Mouse (Mus musculus): ENCODE data around the gene Gm20708.
"Not testable (repeated sequence)": the region's sequence is repeated elsewhere in the genome, so short reads cannot be mapped to it uniquely, and the experiment has no call there.

The Gm20708 gene

GRCm38 (mm10) chr11:117832086-117832969 lies 22.9 kb downstream of the Gm20708 start:
- DNase-seq (ENCODE audit: low spot score in 2 of 2) = peak; percentile 79 to 80

DNA sequence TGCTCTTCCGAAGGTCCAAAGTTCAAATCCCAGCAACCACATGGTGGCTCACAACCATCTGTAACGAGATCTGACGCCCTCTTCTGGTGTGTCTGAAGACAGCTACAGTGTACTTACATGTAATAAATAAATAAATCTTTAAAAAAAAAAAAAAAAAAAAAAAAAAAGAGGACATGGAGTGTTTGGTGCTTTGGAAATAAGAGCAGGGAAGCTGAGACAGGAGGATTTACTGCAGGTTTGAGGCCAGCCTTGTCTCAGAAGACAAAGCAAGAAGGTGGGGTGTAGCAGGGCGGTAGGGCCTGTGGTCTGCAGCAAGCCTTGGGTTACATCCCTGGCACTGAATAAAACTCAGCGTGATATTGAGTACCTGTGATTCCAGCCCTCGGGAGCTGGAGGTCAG lies 24.0 kb downstream of the Gm20708 start:
- DNase-seq (ENCODE audit: low spot score in 2 of 2) = not testable (repeated sequence)

DNA sequence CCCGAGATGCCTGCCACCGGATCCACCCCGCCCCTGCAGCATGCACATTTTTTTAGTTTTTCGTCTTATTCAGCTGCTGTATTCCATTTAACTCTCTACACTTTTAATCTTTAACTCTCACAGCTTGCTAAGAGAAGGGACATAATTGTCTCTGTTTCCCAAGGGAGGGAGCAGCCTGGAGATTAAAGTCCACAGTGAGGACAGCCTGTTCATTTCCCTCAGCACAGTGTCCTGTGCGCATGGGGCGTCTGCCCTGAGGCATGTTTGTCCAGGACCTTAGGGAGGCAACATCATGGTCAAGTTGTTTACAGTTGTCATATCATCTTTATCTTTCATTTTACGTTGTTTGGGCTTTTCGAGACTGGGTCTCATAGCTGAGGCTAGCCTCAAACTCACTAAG lies 24.6 kb downstream of the Gm20708 start:
- no peak for DNase-seq (ENCODE audit: low spot score in 2 of 2)

DNA sequence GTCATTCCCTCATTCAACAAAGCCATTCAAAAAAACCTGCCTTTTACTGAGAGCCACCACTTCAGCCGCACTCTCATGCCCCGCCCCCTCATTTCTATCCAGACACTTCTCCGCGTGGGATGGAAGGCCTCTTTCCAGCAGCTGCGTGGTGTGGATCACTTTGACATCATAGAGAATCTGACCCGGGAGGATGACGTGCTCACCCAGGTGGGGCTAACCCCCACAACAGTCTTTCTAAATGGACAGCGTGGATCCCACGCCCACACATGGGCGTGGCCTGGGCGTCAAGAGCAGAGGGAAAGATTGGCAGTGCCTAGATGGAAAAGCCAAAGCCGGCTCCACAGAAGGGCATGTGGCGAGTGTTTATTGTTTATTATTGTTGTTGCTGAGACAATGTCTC lies 26.8 kb downstream of the Gm20708 start:
- DNase-seq (ENCODE audit: low spot score in 2 of 2) = peak; percentile 59 to 70

- DNase-seq (ENCODE audit: low spot score in 2 of 2) = no peak
Observed at GRCm38 (mm10) chr11:117838572-117838971, 29.1 kb downstream of the Gm20708 start.

- DNase-seq (ENCODE audit: low spot score in 2 of 2) = no peak
Observed at GRCm38 (mm10) chr11:117839021-117839420, 29.6 kb downstream of the Gm20708 start.

DNA sequence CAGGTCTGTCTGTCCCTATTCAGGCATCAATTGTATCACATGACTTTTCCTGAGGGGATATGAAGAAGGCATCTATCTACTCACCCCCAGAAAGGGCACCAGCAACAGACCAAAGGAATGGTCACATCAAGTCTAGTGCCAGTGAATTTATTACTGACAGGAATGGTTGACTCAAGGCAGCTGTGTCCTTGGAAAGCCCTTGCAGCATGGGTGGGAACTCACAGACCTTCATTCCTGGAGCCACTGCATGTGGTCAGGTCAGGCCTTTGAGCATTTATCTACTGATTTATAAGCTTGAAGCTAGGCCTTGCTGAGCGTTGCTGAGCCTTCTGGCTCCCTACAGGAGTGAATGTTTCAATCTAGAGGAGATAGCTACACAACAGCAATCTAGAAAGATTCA lies 31.4 kb downstream of the Gm20708 start:
- DNase-seq (ENCODE audit: low spot score in 2 of 2) = no peak

GRCm38 (mm10) chr11:117843434-117843833 lies 34.0 kb downstream of the Gm20708 start:
- DNase-seq (ENCODE audit: low spot score in 2 of 2) = no peak

DNA sequence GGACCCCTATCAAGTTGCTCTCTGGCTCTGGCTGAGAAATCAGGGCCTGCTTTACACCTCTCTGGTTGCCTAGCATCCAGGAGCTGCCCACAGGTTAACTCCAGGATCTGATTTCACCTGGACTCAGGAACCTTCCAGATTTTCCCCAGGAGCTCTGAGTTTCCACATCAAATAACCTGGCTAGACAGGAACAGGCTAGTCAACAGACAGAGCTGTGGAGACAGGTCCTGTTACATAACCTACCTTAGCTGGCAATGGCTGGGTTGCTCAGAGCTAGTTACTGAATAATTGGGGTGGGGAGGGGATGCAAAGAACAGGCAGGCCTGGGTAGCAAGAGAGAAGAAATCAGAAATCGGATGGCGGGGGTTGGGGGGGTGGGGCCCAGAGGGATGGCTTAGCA lies 35.5 kb downstream of the Gm20708 start:
- no peak for DNase-seq (ENCODE audit: low spot score in 2 of 2)

GRCm38 (mm10) chr11:117845651-117846050 lies 36.2 kb downstream of the Gm20708 start:
- no peak for DNase-seq (ENCODE audit: low spot score in 2 of 2)

GRCm38 (mm10) chr11:117846640-117847039 lies 37.2 kb downstream of the Gm20708 start:
- no peak for DNase-seq (ENCODE audit: low spot score in 2 of 2)

DNA sequence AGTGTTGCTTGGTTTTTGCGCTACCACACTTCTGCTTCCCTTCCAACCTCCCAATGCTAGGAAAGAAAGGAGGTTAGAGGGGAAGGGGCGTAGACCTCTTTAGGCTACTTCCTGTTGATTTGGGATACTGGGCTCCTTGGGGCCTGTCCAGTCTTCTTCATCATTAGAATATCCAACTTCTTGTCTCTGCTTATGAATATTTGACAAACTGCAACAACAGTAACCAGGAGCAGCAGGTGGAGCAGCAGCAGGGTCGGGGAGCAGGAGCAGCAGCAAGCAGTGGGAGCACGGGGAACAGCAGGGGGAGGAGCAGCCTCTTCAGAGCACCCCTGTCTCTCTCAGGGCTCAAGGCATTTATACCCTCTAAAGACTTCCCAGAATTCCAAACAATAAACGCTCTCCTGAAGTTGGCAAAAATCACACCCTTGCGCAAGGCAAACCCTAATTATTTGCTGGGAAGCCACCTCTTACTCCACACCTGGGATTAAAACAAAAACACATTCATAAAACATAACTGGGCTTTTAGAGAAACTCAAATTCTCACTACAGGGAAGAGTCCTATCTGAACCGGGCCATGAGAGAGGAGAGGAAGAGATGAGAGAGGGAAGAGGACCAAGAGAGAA lies 38.2 kb downstream of the Gm20708 start:
- DNase-seq (ENCODE audit: low spot score in 2 of 2) = no peak

- DNase-seq (ENCODE audit: low spot score in 2 of 2) = peak; percentile 53 to 78
Observed at GRCm38 (mm10) chr11:117848271-117848984, 39.0 kb downstream of the Gm20708 start.

DNA sequence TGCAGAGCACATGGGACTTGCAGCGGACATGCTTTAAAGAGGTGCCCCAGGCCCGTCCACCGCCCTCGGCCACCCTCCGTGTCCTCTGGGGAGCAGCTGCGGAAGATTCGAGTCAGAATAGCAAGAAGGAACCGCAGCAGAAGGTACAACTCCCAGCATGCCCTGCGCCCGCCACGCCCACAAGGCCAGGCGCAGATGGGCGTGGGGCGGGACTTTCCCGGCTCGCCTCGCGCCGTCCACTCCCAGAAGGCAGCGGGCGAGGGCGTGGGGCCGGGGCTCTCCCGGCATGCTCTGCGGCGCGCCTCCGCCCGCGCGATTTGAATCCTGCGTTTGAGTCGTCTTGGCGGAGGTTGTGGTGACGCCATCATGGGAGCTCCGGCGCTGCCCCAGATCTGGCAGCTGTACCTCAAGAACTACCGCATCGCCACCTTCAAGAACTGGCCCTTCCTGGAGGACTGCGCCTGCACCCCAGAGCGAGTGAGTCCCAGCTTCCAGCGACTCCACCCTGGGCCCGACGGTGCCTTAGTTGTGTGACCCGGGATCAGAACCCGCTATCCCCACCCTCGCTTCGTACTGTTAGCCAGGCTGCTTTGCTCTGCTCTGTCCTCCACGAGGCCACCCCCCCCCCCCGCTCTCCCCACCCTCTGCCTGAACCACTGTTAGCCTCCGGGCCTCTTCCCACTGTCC lies 39.7 kb downstream of the Gm20708 start, which contains the start of gene Birc5:
Gene Birc5, plus strand, starts transcription at position 267 of the 687 bp plus-strand sequence.
- DNase-seq (ENCODE audit: low spot score in 2 of 2) = peak; percentile 97

DNA sequence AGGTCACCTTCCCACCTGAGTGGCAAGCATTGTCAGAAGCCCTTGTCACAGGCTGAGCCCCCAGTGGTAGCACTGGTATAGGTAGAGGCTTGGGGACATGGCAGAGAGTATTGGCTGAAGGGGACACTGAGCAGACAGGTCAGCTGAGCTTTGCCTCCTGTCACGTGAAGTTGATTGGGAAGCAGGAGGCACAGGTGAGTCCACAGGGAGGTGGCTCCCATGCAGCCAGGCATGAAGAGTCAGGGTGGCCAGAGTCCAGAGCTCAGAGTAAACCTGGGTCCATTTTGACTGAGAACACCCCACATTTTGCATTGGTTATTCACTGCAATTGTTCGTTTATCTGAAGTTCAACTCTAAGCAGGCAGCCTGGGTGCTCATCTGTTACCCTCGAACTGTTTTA lies 43.4 kb downstream of the Gm20708 start:
- no peak for DNase-seq (ENCODE audit: low spot score in 2 of 2)

DNA sequence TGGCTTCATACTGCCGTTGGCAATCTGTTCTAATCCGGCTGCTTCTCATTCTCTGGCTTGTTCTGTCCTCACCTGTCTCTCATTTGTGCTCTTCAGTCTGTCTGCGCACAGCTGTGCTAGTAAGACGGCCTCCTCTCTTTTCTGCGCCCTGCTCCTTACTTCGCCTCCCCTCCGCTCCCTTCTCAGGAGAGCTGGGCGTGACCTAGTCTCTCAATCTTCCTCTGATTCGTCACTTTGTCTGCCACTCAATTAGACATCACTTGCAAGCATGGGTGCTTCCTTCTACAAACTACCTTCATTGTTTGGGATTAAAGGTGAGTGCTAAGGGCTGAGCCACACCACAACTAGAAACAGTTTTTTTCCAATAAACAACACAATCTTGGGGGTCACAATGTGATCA lies 44.8 kb downstream of the Gm20708 start:
- DNase-seq (ENCODE audit: low spot score in 2 of 2) = no peak

DNA sequence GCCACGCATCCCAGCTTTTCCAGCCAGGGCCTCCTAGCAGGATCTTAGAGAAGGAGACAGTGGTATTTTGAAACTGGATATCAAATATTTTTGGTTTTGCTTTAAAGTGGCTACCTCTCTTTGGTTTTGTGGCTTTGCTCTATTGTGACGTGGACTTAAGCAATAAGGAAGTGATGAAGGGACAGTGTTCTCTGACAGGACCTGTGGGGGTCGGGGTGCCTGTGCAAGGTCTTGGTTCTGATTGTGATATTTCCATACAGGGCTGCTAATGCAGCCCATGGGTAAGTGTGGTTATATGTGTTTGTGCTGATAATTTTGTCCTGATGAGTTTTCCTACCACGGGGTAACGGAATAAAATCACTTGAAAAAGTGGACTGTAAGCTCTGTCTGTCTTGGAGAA lies 45.9 kb downstream of the Gm20708 start:
- no peak for DNase-seq (ENCODE audit: low spot score in 2 of 2)

DNA sequence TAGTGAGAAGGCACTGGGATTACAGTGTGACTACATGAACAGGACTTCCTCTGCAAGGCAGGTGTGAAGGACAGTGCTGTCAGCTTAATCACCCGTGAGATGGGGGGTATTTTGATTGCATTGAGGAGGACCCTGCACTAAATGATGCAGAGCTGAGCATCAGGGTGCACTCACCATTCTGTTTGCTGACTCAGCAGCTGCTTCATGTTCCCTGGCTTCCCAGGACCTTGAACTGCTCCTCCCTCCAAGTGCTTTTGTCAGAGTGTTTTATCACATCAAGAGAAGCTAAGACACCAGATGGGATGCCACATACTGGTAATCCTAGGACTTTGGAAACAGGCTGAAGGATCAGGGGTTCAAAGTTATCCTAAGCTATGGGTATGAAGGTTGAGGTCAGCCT lies 46.5 kb downstream of the Gm20708 start:
- no peak for DNase-seq (ENCODE audit: low spot score in 2 of 2)

GRCm38 (mm10) chr11:117857462-117857861 lies 48.0 kb downstream of the Gm20708 start:
- no peak for DNase-seq (ENCODE audit: low spot score in 2 of 2)

DNA sequence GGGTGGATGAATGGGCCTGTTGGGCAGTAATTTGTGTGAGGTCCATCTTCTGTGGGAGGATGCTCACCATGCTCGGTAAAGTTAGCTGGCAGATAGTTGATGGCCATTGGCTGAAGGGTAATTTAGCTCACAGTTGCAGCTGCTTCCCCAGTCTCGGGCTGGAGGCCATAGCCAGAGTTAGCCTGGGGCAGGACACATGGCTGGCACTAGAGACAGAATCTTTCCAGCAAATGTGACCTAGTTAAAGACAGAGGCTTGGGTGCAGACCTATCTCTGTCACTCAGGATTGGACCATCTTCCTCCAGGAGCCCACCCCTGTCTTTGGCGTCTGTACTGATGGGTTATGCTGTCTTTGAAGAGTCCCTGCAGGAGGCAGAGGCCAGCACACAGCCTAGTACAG lies 48.9 kb downstream of the Gm20708 start:
- DNase-seq (ENCODE audit: low spot score in 2 of 2) = no peak

DNA sequence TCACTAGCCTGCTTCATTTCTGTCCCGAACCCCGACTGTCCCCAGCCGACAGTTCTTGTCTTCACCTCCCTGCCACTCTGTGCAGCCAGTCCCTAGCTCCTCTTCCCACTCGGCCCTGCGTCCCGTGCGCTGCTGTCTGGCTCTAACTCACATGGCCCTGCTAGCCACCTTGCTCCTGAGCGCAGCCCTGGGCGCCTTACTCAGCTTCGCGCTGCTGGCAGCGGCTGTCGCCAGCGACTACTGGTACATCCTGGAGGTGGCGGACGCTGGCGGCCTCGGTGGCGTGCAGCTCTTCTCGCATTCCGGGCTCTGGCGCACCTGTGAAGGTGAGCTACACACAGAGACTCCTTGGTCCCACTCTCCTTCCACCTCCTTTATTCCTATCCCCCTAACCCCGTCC lies 51.1 kb downstream of the Gm20708 start, which contains the start of gene Tmem235:
Gene Tmem235, plus strand, starts transcription at position 152 of the 400 bp plus-strand sequence.
- DNase-seq (ENCODE audit: low spot score in 2 of 2) = no peak

Measured in right cerebral cortex, postnatal 10 days (tissue).